Mouse (Mus musculus) intestine, postnatal 0 days (tissue): ENCODE measurements around the gene Ncam1. TPM values are rescaled to one million over a fixed set of nuclear protein-coding genes. Genes with fewer than 3 reads are reported as not detected.

ENCODE experiments used
- ATAC-seq: fragments of 200-750 bp; cut with Nextera tagmentation; 2 replicates; pipeline ENCODE4 v1.8.0; 2017; ENCODE audit warnings: mild to moderate bottlenecking, moderate TSS enrichment, moderate library complexity
- H3K27ac ChIP-seq: fragments of 300-500 bp; sonication (generic); 2 replicates; pipeline ENCODE4 v1.5.1; 2014; ENCODE audit warnings: mild to moderate bottlenecking, low read depth, low read length, moderate library complexity
- H3K27me3 ChIP-seq: fragments of 300-500 bp; sonication (generic); replicated peaks from 2 replicates; pipeline ENCODE4 v1.6.1; 2014; ENCODE audit warnings: low read length, mixed read lengths; ENCODE audit not compliant: control insufficient read depth, insufficient read depth
- H3K36me3 ChIP-seq: fragments of 300-500 bp; sonication (generic); 2 replicates; pipeline ENCODE4 v1.6.1; 2014; ENCODE audit warnings: mild to moderate bottlenecking, moderate library complexity; ENCODE audit not compliant: control insufficient read depth, insufficient read depth
- H3K4me1 ChIP-seq: fragments of 300-500 bp; sonication (generic); replicated peaks from 2 replicates; pipeline ENCODE4 v1.6.1; 2014; ENCODE audit warnings: antibody characterized with exemption, low read length, mixed read lengths; ENCODE audit not compliant: control insufficient read depth, insufficient read depth
- H3K4me2 ChIP-seq: fragments of 300-500 bp; sonication (generic); replicated peaks from 2 replicates; pipeline ENCODE4 v1.6.1; 2014; ENCODE audit warnings: low read depth, mild to moderate bottlenecking, moderate library complexity
- H3K4me3 ChIP-seq: fragments of 300-500 bp; sonication (generic); 2 replicates; pipeline ENCODE4 v1.5.1; 2014; ENCODE audit warnings: low read depth, low read length
- H3K9ac ChIP-seq: fragments of 300-500 bp; sonication (generic); 2 replicates; pipeline ENCODE4 v1.6.1; 2014; ENCODE audit warnings: mild to moderate bottlenecking, low read depth, low read length
- H3K9me3 ChIP-seq: fragments of 300-500 bp; sonication (generic); 2 replicates; pipeline ENCODE4 v1.6.1; 2016; ENCODE audit warnings: mixed run types; ENCODE audit not compliant: control insufficient read depth
- CTCF ChIP-seq: sonication (generic); IDR thresholded peaks from 2 replicates; pipeline ENCODE4 v1.5.1; 2016; ENCODE audit warnings: low read depth, mild to moderate bottlenecking, control low read depth, antibody characterized with exemption, moderate library complexity
- WGBS: fragments of 180-500 bp; shearing (Covaris S2); extraction: QIAGEN DNeasy Blood & Tissue Kit; methylation state at CpG from one replicate; pipeline ENCODE4 v1.1.7; 2014; 5-methylcytosine and 5-hydroxymethylcytosine counted together
- polyA plus RNA-seq: library from polyadenylated mRNA; unstranded; fragments of >200 nt; fragmentation: Nextera tagmentation; extraction: Ambion mirVana; gene quantifications from 2 replicates; pipeline ENCODE4 v1.2.1, GENCODE M21; 2015

The Ncam1 gene
- polyA plus RNA-seq, 1 experiment from 2014 or later = 23.7 TPM

- H3K27ac ChIP-seq = no peak overlapping the region
These were observed 40.7 kb downstream of the Ncam1 start for GRCm38 (mm10) chr9:49757986-49758385.

GRCm38 (mm10) chr9:49757582-49757981 lies 41.1 kb downstream of the Ncam1 start:
- Histone ChIP-seq H3K27me3 (no peaks in the 10 kb centered on the region), H3K9me3 (no peaks in the 10 kb centered on the region), H3K27ac (no peak overlapping the region), H3K9ac (no peak overlapping the region), H3K4me1 (no peaks in the 10 kb centered on the region), H3K4me2 (no peak overlapping the region), H3K36me3 (no peaks in the 10 kb centered on the region), H3K4me3 (no peak overlapping the region)
- WGBS = 78% methylated on average over 4 of the region's 4 CpGs
- ATAC-seq = no peak
- TF ChIP-seq CTCF = 0 out of 2 replicates have a peak, but pooled peaks have one; percentile 19

More at GRCm38 (mm10) chr9:49757986-49758385, 40.7 kb downstream of the Ncam1 start:
- Histone ChIP-seq H3K9me3 (no peaks in the 10 kb centered on the region), H3K27me3 (no peaks in the 10 kb centered on the region), H3K9ac (no peak overlapping the region), H3K4me2 (no peak overlapping the region), H3K36me3 (no peaks in the 10 kb centered on the region), H3K4me1 (no peaks in the 10 kb centered on the region), H3K4me3 (no peak overlapping the region)
- no peak for TF ChIP-seq CTCF
- no peak for ATAC-seq
- 63% methylated on average over 12 of the region's 12 CpGs for whole genome bisulfite sequencing

- Histone ChIP-seq H3K9me3 (no peaks in the 10 kb centered on the region), H3K4me2 (no peak overlapping the region), H3K4me3 (no peak overlapping the region), H3K27ac (no peak overlapping the region), H3K4me1 (no peaks in the 10 kb centered on the region), H3K9ac (no peak overlapping the region), H3K36me3 (no peaks in the 10 kb centered on the region), H3K27me3 (no peaks in the 10 kb centered on the region)
- 82% methylated on average over 4 of the region's 4 CpGs for WGBS
- ATAC-seq = no peak
- TF ChIP-seq CTCF = no peak
These were observed 42.0 kb downstream of the Ncam1 start for GRCm38 (mm10) chr9:49756725-49757124.

- ATAC-seq = no peak
- no peak overlapping the region for H3K4me3 ChIP-seq
- WGBS = 75% methylated on average over 4 of the region's 4 CpGs
- no peak overlapping the region for H3K9ac ChIP-seq
- H3K27me3 ChIP-seq = no peaks in the 10 kb centered on the region
- no peaks in the 10 kb centered on the region for H3K4me1 ChIP-seq
- H3K9me3 ChIP-seq = no peaks in the 10 kb centered on the region
- no peak overlapping the region for H3K4me2 ChIP-seq
- no peak for TF ChIP-seq CTCF
- H3K27ac ChIP-seq = no peak overlapping the region
- H3K36me3 ChIP-seq = no peaks in the 10 kb centered on the region
These were observed 43.5 kb downstream of the Ncam1 start for GRCm38 (mm10) chr9:49755214-49755613.

- Histone ChIP-seq H3K9ac (no peak overlapping the region), H3K4me3 (no peak overlapping the region), H3K36me3 (no peaks in the 10 kb centered on the region), H3K27ac (no peak overlapping the region), H3K4me2 (no peak overlapping the region), H3K9me3 (no peaks in the 10 kb centered on the region), H3K4me1 (no peaks in the 10 kb centered on the region), H3K27me3 (no peaks in the 10 kb centered on the region)
- no peak for ATAC-seq
- 77% methylated on average over 6 of the region's 6 CpGs for WGBS
- no peak for TF ChIP-seq CTCF
These were observed 47.3 kb downstream of the Ncam1 start for GRCm38 (mm10) chr9:49751466-49751865.

- WGBS = 66% methylated on average over 2 of the region's 2 CpGs
- no peak for TF ChIP-seq CTCF
- no peak overlapping the region for H3K4me3 ChIP-seq
- ATAC-seq = no peak
- no peaks in the 10 kb centered on the region for H3K9me3 ChIP-seq
- H3K36me3 ChIP-seq = no peaks in the 10 kb centered on the region
- H3K27me3 ChIP-seq = no peaks in the 10 kb centered on the region
- H3K27ac ChIP-seq = no peak overlapping the region
- no peak overlapping the region for H3K4me2 ChIP-seq
- no peak overlapping the region for H3K9ac ChIP-seq
- H3K4me1 ChIP-seq = no peaks in the 10 kb centered on the region
These were observed 52.5 kb downstream of the Ncam1 start for GRCm38 (mm10) chr9:49746176-49746575.

- TF ChIP-seq CTCF = no peak
- WGBS = 46% methylated on average over 4 of the region's 4 CpGs
- no peaks in the 10 kb centered on the region for H3K27me3 ChIP-seq
- no peaks in the 10 kb centered on the region for H3K36me3 ChIP-seq
- H3K9ac ChIP-seq = no peak overlapping the region
- no peaks in the 10 kb centered on the region for H3K4me1 ChIP-seq
- no peak overlapping the region for H3K4me2 ChIP-seq
- H3K4me3 ChIP-seq = no peak overlapping the region
- ATAC-seq = no peak
- no peaks in the 10 kb centered on the region for H3K9me3 ChIP-seq
- no peak overlapping the region for H3K27ac ChIP-seq
These were observed 53.0 kb downstream of the Ncam1 start for GRCm38 (mm10) chr9:49745696-49746095.
